Mouse (Mus musculus) lung, postnatal 14 days (tissue): ENCODE measurements around the gene Itpkb.

Experiments
- DNase-seq: peaks from one replicate; pipeline ENCODE4 v3.0.0; 2021

Itpkb gene

DNA sequence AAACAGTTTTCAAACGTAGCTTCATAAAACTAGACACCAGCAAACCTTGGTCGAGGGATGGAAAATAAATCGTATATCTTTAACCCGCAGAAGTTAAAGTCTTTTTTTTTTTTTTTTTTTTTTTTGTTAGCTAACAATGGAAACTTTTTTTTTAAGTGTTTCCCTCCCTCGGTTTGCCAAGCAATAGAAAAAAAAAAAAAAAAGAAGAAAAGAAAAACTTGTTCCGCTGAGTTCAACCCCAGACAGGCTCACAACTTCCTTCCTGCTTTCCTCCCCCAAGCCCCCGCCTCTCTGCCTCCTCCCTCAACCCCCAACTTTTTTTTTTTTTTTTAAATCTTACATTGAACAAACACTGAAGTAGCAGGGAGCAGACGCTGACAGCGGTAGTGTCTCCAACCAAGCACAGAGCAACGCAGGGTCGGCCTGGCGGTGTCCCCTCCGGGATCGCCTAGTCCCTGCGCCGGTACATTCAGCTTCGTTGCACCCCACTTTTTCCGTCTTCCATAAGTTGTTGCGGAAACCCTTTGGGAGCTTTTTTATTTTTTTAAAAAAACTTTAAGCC is at the start of gene Itpkb:
TSS of gene Itpkb (plus strand) at position 341 of the 562 bp plus-strand sequence.
- peak; percentile 82 for DNase-seq

DNA sequence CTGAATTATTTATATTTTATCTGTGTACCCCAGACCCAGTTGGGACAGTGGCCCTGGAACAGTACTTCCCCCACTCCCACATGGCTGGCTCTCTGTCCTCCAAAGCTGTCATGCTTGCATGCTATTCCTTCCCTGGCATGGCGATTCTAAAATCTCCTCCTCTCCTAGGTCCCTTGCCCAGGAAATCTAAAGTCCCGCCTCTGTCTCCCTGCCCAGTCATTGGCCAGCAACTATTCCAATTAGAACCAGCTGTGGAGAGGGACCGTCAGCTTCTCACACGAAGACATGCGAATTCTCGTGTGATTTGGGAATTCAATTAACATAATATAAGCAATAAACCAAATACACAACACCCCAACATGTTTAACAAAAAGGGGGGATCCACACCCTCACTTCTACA is 47.7 kb upstream of the Itpkb start:
- DNase-seq: no peak

DNA sequence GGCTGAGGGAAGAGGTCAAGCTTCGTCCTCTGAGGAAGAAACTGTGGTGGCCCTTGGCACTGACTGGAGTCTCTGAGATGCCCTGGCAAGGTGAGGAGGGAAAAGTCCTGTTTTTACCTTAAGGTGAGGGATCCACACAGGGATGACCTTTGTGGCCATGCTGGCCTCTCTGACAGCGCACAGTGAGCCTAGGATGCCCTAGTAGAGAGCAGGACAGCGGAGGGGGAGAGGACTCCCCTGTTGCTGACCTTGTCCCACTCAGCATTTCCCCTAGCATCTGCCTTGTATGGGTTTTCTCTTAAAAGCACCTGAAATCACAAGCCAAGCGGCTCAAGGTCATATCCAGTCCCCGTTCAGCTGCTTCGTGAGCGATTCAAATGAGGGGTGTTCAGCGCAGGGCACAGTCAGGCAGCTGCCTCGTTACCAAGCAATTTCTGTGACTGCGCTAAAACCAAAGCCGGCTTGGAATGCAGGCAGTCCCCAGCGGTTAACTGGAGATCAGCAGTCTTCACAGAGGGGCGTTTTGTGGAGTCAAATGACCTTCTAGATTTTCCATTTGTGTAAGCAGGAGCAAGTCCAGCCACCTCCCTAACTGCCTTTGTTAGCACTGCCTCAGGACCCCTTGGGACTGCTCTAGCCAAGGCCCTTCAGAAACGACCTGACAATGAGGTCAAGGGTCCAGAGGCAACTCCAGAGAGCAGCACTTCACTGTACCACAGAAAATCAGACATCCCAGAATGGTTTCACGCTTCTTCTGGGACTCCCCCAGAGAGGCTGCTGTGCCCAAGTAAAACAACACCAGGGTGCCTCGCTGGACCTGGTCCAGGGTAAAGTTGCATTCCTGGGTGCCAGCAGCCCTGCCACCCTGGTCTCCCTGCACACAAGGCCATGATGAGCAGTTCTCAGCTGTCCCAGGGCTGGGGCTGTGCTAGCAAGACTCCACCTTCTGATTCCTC is 46.2 kb upstream of the Itpkb start:
- DNase-seq: no peak

DNA sequence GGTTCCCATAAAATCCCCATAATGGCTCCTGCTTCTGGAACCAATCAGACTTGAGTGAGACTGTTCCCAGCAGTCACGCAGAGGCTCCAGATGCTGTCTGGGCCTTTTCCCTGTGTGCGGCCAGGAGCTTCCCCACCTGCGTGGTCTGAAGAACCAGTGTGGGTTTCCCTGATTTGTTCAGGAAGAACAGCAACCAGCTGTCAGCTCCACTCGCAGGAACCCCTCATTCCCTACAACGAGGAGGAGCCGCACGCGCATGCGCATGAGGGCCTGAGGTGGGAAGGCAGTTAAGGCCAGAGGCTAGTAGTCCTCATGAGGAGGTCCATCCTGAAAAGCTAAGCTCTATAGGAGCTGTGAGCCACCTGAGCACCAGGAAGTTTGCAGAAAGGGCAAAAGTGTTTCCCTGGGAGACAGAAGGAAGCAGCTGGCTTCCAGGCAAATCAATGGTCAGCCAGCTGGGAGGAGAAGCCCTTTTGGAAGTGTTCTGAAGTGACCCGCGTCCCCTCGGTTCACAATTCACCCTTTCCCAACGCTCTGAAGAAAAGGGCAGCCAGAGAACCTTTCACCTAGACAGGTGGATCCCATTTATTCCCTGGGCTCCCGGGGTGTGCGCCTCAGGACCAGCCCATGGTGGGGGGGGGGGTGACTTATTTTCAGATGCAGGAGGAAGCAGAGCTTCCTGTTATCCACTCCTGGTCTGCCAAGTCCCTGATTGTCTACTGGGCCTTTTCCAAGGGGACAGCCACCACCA is 44.0 kb upstream of the Itpkb start:
- no peak for DNase-seq

DNA sequence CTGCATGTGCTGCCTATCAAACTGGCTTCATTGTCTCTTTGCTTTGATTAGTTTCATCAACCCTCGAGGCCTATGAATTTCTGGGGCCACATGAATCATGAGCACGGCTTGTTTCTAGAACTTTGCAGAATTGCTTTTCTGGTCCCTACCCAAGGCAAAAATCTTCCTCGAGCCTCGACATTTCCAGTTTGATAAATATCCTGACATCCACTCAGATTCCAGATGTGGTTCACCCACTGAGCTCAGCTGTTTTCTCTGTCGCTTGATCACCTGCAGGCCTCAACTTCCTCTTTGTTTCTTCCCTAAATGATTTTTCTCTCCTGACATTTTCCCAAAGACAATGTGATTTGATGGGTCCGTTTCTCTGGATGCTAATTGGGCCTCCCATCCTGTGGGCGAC is 42.1 kb upstream of the Itpkb start:
- no peak for DNase-seq

DNA sequence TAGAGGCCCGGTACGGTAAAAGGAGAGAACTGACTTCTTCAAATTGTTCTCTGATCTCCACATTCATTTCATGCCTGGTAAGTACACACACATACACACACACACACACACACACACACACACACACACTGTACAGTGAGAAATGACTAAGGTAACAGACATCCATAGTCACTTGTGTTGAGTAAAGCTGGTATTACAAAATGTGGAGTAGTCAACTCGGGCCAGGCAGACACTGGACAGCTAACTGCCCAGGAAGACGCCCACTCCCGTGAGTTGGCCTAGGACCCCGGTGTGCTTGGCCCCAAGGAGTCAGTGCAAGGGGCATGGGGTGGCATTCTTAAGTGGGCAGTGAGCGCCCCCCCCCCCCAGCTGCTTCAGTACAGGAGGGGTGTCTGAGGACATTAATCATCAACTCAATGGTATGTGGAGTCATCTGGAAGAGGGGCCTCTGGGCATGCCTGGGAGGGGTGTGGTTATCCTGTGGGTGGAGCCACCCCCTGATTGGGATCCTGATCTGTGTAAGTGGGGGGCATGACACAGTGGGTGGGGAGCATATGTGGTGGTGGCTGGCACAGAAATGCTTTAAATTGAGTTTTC is 41.3 kb upstream of the Itpkb start:
- no peak for DNase-seq

DNA sequence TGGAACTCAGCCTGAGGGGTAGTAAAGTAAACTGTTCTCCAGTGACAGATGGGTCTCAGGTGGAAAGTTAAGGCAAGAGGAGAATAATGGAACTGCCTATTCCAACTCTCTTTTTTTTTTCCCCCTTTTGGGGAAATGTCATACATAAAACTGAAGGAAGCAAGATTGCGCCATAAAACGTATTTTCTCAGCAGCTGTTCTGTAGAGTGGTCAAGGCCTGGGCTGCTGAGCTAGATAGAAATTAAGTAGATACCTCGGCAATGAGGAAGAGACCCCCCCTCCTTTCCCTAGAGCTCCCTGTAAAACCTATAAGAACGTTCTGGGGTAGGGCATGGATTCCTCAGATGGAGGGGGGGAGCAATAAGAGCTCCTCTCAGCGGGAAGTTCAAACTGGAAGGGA is 40.5 kb upstream of the Itpkb start:
- DNase-seq: no peak

DNA sequence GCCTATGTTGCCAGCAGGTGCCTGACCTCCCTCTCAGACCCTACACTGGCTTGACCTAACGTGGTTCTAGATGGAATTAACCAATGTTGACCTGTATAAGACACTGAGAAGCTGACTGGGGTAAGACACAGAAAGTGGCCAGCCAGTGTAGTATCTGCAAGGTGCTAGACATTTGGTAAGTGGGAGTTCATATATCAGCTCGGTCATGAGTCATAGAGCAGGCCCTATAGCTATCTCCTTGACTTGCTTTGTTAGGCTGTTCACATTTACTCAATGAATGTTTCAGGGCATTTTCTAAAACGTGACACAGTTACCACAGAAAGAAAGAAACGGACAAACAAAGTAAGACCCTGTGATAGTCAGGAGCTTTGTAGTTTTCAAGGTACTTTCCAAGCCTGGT is 39.9 kb upstream of the Itpkb start:
- no peak for DNase-seq

DNA sequence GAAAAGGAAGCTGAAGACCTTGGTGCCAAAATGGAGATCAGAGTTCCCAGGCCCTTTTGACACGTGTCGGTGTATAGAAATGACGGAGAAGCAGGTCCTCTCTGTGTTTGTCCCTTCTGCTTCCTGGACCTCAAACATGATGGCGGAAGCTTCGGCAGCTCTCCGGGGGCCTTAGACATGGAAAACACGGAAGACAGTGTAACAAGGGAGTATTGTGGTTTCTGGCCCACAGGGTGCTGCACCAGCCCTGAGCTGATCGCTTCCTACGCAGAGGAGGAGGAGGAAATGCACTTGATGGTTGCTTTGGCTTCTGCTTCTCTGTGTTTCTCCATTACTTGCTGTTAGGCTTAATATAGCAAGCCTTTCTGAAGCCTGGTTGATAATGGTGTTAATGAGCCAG is 34.2 kb upstream of the Itpkb start:
- no peak for DNase-seq

DNA sequence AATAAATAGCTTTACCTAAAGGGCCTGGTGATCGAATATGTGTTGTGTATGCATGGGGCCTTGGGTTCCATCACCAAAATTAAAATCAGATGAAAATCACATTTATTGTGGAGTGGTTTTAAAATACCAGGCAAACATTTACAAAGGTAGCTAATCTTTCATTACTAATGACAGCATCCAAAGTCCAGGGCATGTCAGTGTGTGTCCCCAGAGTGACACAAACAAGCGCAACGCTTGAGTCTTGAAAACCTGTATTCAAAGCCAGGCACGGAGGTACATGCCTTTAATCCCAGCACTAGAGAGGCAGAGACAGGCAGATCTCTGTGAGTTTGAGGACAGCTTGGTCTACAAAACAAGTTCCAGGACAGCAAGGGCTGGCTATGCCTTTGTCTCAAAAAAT is 30.6 kb upstream of the Itpkb start:
- DNase-seq: no peak

DNA sequence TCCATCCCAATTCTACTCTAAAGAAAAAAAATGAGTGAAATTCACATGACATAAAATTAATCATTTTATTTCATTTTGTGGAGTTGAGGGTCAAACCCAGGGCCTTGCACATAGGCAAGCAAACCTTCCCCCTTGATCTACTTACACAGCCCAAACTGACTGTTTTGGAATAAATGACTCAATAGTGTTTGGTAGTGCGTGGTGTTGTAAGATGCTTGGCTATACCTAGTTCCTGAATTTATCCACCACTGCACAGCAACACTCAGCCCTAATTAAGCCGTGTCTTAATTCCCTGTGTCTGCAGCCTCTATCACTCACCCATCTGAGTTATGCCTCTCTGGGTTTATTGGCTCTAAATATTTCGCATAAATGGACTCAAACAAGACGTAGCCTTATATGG is 30.0 kb upstream of the Itpkb start:
- DNase-seq: no peak

DNA sequence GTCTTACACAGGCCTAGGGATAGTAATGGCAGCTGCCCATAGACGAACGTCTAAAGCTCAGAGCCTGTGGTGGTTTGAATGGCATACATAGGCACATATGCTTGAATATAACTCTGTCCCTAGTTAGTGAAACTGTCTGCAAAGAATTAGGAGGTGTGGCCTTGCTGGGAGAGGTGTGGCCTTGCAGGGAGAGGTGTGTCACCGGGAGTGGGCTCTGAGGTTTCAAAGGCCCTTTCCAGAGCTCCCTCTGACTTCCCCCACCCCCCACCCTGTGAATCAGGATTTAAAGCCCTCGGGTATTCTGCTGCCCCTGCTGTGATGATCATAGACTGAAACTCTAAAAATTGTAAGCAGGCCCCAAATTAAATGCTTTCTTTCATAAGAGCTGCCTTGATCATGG is 29.3 kb upstream of the Itpkb start:
- DNase-seq: no peak

DNA sequence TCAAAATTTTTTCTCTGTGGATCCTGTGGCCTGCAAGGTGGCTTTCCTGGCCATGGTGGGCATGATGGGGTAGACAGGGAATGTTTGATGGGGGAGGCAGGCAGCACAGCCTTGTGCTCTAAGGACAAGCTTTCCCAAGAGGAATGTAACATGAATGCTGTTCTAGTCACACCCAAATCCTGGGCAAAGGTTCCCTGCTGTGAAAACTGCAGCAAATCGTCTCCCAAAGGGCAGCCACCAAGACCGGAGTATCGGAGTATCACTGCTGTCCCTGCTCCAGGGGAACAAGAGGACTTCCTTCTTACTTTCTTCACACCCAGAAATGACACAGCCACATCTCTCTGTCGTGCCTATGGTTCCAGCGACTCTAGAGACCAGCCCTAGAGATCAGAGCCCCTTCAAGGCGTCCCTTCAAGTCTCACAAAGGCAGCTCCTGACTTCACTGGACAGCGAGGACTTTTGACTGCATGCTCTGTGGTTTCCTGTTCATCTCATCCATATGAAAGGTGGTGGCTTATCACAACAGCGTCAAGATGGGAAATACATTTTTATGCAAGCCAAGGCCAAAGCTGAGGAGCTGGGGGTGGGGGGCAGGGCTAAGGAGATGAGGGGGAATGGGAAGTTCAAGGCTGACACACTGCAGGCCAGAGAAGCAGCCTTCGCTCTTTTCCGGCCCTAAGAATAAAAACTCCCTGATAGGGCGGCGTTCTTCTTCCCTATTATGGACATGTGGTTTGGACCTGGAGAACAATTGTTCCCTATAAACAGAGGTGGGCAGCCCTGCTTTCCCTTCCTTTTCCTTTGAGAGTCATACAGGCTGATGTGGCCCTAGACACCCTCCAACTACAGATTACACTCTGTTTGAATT is 27.8 kb upstream of the Itpkb start:
- DNase-seq: peak; percentile 38

DNA sequence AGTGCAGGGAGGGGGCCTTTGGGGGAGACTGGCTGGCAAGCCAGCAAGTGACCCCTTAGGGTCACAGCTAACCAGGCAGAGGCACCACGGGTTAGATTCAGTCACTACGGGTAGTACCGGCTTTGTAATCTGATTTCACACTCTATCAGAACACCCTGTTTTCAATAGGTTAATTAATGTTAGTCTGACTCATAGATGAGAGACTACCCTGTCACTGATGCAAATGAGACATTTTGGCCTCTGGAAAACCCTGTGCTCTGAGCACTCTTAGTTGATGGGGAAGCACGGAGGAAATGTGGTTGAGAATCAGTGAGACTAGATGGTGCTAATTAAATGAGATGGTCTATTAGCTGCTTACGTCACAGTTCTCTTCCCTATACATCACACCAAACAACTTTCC is 26.7 kb upstream of the Itpkb start:
- DNase-seq: no peak

DNA sequence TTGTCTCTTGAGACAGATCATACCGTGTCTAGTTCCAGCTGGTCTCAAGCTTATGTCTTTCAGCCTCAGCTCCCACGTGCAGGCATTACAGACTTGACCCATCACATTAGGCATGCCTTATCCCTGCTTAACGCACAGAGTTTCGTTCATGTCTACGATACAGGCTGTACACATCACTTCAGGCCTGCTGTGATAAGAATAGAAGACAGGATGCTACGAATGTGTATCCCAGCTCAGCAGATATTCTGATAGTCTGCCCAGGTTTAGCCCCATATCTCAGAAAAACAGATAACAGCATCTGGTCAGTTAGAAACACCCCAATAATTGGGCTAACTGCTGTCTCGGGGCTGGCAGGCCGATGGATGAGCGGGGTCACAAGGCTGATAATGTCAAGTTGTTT is 23.4 kb upstream of the Itpkb start:
- DNase-seq: no peak

DNA sequence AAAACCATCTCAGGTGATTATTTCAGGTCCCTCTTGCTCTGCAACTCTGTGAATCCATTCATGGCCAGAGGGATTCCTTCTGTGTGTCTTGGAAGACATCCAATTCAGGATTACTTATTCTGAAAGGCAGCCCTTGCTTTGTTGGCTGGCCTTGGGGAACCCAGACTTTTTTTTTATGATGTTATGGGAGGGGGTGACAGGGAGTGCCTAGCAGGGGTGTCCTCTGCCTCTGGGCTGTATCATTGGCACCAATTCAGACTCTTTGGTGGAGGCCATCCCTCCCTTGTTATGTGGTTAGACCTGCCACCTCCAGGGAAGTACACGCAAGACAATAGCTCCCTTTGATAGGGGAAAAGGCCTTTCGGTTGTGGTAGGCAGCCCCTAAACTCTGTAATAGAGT is 22.6 kb upstream of the Itpkb start:
- no peak for DNase-seq

DNA sequence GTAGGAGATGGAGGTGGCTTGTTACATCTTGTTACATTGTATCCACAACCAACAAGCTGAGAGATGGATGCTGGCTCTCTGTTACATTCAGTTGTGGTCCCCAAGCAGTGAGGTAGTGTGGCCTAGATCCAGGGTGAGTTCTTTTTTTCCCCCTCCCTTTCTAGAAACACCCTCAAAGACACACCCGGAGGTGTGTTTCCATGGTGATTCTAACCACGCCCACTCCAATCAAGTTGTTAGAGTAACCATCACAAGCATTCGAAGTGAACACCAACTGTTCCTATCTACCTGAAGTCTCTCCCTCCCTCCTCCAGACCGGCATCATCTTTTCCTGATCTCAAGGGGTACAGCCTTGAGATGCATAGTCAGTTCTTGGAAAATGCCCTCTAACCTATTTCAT is 21.4 kb upstream of the Itpkb start:
- DNase-seq: no peak

DNA sequence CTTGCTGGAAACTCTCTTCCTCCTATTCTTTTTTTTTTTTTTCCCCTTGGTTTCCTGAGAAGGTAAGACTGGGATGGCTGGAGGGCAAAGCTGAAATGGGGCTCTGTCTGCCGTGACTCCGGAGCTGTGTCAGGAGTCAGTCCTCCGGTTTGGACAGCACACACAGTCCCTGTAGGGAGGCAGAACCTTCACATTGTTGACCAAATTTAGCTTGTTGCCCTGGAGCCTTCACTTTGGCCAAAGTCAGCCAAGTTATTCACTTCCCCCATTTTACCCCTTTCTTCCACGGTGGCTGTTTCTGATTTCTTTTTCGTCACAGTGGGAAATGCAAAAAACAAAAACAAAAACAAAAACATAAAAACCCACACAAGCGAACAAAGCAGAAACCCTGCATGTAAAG is 18.0 kb upstream of the Itpkb start:
- no peak for DNase-seq

DNA sequence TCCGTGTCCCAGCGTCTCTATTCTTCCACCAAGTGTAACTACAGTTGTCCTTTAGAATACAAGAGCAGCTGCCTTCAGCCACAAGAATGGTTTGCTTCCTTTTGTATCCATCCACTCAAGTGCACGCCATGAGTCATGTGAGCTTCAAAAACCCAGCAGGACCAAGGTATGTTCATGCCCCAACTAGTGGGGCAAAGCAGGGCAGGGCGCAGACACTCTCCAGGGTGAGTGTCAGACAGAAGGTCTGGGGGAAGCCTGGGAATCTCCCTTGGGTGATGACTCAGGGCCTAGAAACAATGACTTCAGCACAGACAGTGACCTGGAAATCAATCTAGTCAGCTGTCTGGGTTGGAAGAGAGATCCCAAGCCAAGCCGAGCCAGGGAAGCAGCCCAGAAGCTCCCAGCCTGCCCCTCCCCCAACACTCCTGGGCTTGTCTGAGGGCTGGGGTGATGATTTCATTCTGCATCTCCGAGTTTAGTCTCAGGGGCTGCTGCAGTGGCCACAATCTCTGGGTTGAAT is 17.4 kb upstream of the Itpkb start:
- DNase-seq: peak; percentile 42

DNA sequence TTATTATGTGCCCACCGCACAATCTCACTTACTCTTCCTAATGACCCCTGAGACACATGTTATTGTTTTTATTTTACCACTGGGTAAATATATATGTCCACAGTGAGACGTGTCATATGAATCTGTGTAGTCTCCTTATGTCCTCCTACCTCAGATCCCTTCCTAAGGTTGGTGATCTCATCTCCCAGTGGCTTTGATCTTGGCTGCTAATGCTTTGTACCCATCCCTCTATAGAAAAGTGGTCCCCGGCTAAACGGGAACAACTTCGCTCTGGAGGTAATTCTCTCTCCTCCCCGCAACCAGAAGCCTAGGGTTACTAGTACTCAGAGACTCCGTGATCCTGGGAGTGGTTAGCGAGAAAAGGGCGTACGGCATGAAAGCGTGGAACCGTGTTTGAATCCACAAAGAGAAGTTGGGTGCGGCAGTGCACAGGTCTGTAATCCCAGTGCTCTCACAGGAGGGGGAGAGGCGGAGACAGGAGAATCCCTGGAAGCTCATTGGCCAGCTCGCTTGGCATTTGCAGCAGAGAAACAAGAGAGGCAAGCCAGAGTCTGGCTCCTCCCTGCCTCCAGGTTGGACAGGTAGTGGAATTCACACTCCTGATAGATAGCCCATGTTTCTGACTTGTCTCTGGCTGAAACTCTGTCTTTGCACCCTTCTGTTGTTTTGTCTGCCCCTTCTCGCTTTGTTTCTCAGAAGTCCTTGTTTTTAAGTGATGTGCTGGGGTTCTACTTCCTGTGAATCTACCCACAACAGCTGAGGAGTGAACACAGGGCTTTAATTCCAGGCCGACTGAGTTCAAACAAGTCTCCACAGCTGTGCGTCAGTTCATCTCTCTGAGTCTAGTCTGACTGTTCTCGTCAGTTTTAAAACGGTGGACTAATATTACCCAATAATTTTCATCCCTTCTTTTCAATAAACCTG is 16.5 kb upstream of the Itpkb start:
- peak; percentile 56 for DNase-seq

DNA sequence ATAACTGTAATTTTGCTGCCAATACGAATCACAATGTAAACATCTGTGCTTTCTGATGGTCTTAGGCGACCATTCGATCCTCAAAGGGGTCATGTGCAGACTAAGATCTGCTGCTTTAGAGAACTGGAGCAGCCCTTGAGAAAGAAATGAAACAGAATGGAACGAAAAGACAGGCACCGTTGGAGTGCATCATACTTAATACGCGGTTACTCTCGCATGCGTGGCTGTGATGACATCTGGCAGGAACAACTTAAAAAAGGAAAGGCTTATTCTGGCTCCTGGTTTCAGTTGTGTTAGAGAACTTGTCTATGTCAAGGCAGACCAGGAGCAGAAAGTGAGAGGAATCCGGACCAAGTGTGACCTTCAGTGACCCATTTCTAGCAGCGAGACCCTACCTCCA is 15.6 kb upstream of the Itpkb start:
- DNase-seq: no peak
